Mouse (Mus musculus) embryonic facial prominence, embryonic 10.5 days (tissue): ENCODE measurements at regions not wholly inside any gene's neighbourhood (a gene's known extent, or its start where the extent isn't known, plus 50 kb on each side); places are given as distances from the start of the nearest gene placed in this dataset.

Experiments
- DNase-seq: peaks from one replicate; pipeline ENCODE4 v3.0.0-alpha.2; 2017; ENCODE audit warnings: low spot score
- H3K27ac ChIP-seq: fragments of 300-500 bp; sonication (generic); replicated peaks from 2 replicates; pipeline ENCODE4 v1.5.1; 2016; ENCODE audit warnings: mild to moderate bottlenecking
- H3K27me3 ChIP-seq: fragments of 300-500 bp; sonication (generic); replicated peaks from 2 replicates; pipeline ENCODE4 v1.6.1; 2016; ENCODE audit warnings: low read depth, mild to moderate bottlenecking; ENCODE audit not compliant: poor library complexity, severe bottlenecking
- H3K36me3 ChIP-seq: fragments of 300-500 bp; sonication (generic); replicated peaks from 2 replicates; pipeline ENCODE4 v1.6.1; 2016; ENCODE audit warnings: mild to moderate bottlenecking, moderate library complexity
- H3K4me1 ChIP-seq: fragments of 300-500 bp; sonication (generic); 2 replicates; pipeline ENCODE4 v1.6.1; 2016
- H3K4me3 ChIP-seq: fragments of 300-500 bp; sonication (generic); 2 replicates; pipeline ENCODE4 v1.5.1; 2016; ENCODE audit warnings: mild to moderate bottlenecking, moderate library complexity
- H3K9me3 ChIP-seq: fragments of 300-500 bp; sonication (generic); 2 replicates; pipeline ENCODE4 v1.6.1; 2016; ENCODE audit warnings: mild to moderate bottlenecking
- WGBS: fragments of 180-500 bp; shearing (Covaris S2); methylation state at CpG from one replicate; pipeline ENCODE4 v1.1.7; 2016; 5-methylcytosine and 5-hydroxymethylcytosine counted together

DNA sequence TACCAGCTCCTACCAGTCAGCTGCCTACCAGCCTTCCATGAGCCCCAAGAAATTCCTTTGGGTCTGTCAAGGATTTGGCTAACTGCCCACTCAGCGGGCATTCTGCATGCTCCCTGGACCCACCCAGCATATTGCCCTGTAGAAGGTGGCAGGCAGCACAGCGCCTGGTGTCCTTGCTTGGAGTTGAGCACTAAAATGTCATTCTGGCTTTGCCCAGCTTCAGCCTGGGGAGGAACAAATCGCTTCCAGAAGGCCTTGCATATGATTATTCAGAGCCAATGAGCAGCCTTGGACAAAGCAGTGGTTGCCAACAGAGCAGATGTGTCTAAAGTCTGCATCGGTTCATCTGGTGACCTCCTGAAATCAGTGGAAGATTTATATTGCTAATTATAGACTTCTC lies 103.8 kb downstream of the Olig3 start:
- Histone ChIP-seq H3K27me3 (peaks cover 56% of the 10 kb centered on the region), H3K4me3 (no peak overlapping the region), H3K27ac (no peak overlapping the region), H3K9me3 (no peaks in the 10 kb centered on the region), H3K36me3 (no peaks in the 10 kb centered on the region), H3K4me1 (0 out of 2 replicates have a peak, but pooled peaks cover 3% of the 10 kb centered on the region)
- WGBS = 76% methylated on average over 4 of the region's 4 CpGs
- DNase-seq = no peak

DNA sequence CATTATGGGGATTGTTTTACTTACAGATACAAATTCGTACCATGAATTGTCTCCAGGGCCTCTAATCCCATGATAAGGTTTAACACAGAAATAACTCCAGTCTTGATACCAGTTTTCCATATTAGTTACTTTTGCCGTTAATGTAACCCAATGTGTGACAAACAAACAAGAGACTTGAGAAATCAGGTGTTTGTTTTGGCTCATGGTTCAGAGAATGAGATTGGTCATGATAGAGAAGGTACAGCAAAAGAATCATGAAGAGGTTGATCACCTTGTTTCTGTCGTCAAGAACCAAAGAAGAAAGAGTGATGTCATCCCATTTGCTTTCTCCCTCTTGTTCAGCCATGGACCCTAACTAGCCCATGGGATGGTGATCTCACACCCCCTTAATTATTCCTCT lies 107.5 kb downstream of the Olig3 start:
- H3K27me3 ChIP-seq = peaks cover 50% of the 10 kb centered on the region
- H3K27ac ChIP-seq = no peak overlapping the region
- 87% methylated on average over 3 of the region's 3 CpGs for WGBS
- DNase-seq = no peak
- H3K4me1 ChIP-seq = no peaks in the 10 kb centered on the region
- H3K9me3 ChIP-seq = no peaks in the 10 kb centered on the region
- no peaks in the 10 kb centered on the region for H3K36me3 ChIP-seq
- no peak overlapping the region for H3K4me3 ChIP-seq

DNA sequence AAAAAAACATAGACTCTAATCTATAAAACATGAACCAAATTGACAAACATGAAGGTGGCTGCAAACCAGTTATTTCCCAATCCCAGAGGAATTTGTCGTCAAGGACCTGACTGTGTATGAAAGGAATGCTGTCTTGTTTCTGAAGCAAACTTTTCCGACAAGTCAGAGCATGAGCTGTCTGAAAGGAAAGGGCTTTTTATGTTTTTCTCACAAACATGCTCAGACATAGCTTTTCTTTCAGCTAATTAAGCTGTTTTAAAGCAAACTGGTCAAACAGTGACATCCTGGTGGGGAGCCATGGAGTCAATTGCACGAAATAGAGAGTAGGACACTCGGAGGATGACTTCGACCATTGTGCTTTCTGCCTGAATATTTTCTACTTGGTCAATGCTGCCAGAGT lies 108.2 kb downstream of the Olig3 start:
- 39% methylated on average over 5 of the region's 5 CpGs for WGBS
- Histone ChIP-seq H3K27me3 (peaks cover 52% of the 10 kb centered on the region), H3K27ac (no peak overlapping the region), H3K9me3 (no peaks in the 10 kb centered on the region), H3K4me3 (no peak overlapping the region), H3K36me3 (no peaks in the 10 kb centered on the region), H3K4me1 (no peaks in the 10 kb centered on the region)
- no peak for DNase-seq

DNA sequence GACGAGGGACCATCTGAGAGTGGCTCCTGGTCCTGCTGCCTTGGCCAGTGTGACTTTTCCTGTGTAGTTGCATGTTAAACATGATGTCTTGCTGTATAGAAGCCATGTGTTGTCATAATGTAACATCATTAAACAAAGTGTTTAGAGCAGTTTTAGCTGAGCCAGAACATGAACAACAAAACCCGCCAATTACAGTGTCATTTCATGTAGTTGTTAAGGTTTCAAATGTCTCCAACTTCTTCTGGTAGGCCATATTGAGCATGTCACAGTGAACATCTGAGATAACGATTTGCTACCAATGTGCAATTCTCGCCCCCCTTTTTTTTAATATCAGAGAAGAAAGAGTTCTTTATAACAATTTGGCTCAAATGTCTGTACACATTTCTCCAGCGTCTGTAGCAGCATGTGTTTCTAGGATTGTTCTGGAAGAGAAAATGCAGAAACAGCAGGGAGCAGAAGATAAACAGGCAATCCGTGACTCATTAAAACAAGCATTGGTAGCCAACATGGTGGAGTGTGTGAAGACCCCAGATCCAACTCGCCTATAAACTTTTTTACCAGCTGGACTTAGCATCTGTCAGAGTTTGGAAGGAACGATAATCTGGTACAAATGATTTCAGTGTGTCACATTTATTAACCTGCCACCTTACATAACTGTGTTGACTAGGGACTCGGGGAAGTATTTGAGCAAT lies 115.2 kb downstream of the Olig3 start:
- DNase-seq = no peak
- H3K36me3 ChIP-seq = no peaks in the 10 kb centered on the region
- H3K4me3 ChIP-seq = no peak overlapping the region
- H3K4me1 ChIP-seq = no peaks in the 10 kb centered on the region
- H3K9me3 ChIP-seq = no peaks in the 10 kb centered on the region
- H3K27me3 ChIP-seq = peaks cover 61% of the 10 kb centered on the region
- no peak overlapping the region for H3K27ac ChIP-seq
- 77% methylated on average over 9 of the region's 9 CpGs for WGBS

DNA sequence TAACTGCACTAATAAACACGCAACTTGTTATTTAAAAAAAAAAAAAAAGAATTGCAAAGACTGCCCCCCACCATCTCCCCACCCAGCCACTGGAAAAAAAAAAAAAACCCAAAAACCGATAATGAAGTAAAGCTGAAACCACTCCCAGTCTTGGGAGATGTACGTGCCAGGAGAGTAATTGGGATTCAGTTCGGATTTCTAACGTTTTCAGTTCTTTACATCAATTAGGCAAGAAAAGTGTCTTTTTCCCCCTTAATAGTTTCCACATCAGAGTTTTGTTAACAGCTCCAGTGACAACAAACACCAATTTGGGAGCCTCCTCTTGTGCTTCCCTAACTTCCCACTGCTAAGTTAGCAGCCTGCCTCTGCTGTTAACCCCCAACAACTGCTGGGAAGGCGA lies 115.7 kb downstream of the Olig3 start:
- H3K27ac ChIP-seq = no peak overlapping the region
- H3K27me3 ChIP-seq = peaks cover 56% of the 10 kb centered on the region
- DNase-seq = no peak
- H3K4me3 ChIP-seq = no peak overlapping the region
- no peaks in the 10 kb centered on the region for H3K36me3 ChIP-seq
- H3K9me3 ChIP-seq = no peaks in the 10 kb centered on the region
- no peaks in the 10 kb centered on the region for H3K4me1 ChIP-seq
- 47% methylated on average over 6 of the region's 6 CpGs for WGBS

DNA sequence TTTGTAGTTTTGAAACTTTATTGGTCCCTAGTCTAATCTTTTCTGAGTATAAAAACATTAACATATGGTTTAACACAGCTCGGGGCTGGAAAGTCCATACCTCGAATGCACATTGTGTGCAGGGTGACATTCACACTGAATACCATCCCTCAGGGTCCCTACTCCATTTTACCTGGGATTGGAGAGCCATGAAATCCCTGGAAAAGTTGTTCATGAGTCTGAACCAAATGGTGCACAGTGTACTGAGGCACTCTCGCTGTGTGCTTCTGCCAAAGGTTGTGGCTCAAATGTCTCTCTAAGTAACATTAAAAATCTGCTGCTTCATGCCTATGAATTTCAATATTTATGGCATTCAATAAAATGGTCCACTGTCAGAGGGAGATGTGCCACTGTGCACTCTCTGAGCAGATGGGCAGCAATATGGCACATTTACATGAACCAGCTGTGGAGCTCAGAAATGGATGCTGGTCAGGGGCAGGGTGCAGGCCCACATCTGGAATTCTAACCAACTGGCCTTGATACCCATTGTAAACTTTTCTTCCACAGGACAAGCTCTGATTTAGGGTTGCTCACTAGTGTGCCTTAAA lies 116.7 kb downstream of the Olig3 start:
- 81% methylated on average over 3 of the region's 3 CpGs for WGBS
- Histone ChIP-seq H3K4me1 (no peaks in the 10 kb centered on the region), H3K4me3 (no peak overlapping the region), H3K9me3 (no peaks in the 10 kb centered on the region), H3K27ac (no peak overlapping the region), H3K36me3 (no peaks in the 10 kb centered on the region), H3K27me3 (peaks cover 48% of the 10 kb centered on the region)
- DNase-seq = no peak

DNA sequence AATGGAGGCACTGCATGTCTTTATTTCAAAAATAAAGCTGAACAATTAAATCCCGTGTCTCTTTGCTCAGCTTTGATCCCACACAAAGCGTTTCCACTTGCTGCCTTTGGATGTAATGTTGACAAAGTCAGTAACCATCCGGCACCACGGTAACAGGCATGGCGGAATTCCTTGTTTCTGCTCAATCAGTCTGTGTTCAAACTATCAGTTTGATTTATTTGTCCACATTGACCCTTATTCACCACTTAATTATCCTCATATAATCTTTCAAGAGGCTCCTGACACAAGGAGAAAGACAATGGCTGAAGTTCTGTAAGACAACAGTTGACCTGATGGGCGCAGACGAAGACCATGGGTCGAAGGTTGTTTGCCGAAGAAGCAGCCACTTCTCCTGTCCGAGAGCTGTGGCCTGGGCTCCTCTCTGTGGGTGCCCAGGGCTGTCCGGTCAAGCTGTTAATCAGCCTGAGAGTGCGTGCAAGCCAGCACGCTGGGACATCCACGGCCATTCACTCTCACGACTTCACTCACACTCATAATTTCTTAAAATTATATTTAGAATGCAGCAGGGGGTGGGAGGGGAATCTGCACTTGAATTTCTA lies 106.1 kb upstream of the Ifngr1 start:
- H3K4me3 ChIP-seq = no peak overlapping the region
- no peak for DNase-seq
- 73% methylated on average over 15 of the region's 15 CpGs for WGBS
- peaks cover 50% of the 10 kb centered on the region for H3K27me3 ChIP-seq
- H3K4me1 ChIP-seq = no peaks in the 10 kb centered on the region
- H3K36me3 ChIP-seq = no peaks in the 10 kb centered on the region
- no peaks in the 10 kb centered on the region for H3K9me3 ChIP-seq
- no peak overlapping the region for H3K27ac ChIP-seq

DNA sequence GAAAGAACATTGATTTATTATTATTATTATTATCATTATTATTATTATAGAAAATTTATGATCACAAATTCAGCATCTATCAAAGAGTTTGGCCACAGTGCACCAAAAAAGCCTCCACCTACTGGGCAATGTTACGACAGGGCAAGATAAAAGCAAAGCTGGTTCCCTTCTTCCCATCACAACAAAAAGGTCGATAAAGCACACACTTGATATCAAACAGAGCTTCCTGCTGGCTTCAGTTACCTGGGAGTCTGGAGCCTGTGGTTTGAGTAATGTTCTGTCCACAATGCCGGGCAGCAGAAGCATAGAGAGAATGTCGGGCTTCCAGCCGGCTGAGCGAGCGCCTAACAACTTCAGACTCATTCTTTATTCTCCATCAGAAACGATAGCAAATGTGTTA lies 101.2 kb upstream of the Ifngr1 start:
- Histone ChIP-seq H3K4me3 (no peak overlapping the region), H3K9me3 (no peaks in the 10 kb centered on the region), H3K27me3 (peaks cover 53% of the 10 kb centered on the region), H3K36me3 (no peaks in the 10 kb centered on the region), H3K4me1 (no peaks in the 10 kb centered on the region; the same call in 1 of the 2 replicates), H3K27ac (no peak overlapping the region)
- WGBS = 60% methylated on average over 8 of the region's 8 CpGs
- no peak for DNase-seq

DNA sequence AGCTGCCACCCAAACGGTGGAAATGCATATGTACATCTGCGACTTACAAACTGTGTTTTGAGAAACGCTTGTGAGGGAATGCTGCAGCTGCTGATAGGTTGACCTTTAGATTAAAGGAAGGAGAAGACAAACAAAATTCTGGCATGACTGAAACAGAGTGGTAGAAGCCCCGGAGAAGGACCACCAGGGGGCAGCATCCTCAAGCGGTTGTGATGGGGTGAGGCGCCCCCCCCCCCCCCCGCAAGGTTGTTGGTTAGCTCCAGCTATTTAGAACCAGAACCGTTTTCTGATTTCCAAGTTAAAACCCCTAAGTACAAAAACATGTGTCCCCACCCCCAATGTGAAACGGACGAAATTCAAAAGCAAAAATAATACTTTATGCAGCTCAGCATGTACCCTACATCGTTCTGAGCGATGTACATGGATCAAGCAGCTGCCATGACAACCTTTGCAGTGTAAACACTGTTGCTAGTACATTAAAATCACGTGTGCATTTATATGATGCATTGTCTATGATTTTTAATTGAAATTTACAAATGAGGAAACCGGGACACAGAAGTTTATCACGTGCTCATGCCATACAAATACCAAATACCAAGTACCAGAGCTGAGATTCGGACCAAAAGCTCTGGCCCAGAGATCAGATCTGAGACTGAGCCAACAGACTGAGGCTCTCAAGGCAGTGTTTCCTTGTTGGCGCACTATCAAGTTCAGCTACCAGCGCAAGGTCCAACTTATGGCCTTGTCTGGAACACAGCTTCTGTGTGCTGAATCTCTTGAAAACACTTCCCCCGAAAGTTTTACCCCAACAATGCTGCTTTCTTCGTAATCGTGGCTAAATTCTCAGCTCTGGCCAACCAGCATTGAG lies 100.0 kb upstream of the Ifngr1 start:
- 64% methylated on average over 21 of the region's 21 CpGs for WGBS
- no peak overlapping the region for H3K4me3 ChIP-seq
- peak; percentile 51 for DNase-seq
- H3K27ac ChIP-seq = no peak overlapping the region
- no peaks in the 10 kb centered on the region for H3K9me3 ChIP-seq
- no peaks in the 10 kb centered on the region for H3K36me3 ChIP-seq
- no peaks in the 10 kb centered on the region; the same call in 1 of the 2 replicates for H3K4me1 ChIP-seq
- peaks cover 56% of the 10 kb centered on the region for H3K27me3 ChIP-seq

DNA sequence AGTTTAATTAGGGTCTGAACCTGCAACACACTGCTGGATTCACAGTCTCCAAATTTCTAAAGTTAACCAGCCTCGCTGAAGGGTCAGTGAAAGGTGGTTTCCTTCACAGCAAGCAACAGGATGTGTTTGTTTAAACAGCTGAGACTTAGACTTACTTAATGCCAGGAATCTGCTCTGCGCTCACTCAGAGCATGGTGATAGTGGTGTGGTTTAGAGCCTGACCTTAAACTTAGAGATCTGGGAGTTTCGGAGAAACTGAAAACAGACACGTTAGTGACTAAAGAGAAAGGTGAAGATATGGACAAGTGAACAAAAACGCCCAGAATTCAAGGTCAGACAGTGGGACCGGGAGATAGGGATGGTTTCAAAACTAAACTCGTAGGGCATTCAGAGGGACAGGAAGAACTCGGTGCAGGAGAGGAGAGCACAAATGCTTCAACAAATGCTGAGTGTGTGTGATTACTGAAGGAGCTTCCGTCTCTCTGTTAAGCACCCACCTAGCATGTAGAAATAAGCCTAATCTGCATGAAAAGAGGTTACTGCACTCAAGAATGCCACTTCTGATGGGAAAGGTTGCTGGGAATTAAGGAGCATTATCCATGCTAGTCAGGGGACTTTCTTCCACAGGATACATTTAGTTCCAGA lies 97.2 kb upstream of the Ifngr1 start:
- Histone ChIP-seq H3K27me3 (peaks cover 28% of the 10 kb centered on the region), H3K4me3 (no peak overlapping the region; the same call in 1 of the 2 replicates), H3K27ac (no peak overlapping the region), H3K9me3 (no peaks in the 10 kb centered on the region), H3K36me3 (no peaks in the 10 kb centered on the region), H3K4me1 (no peaks in the 10 kb centered on the region; the same call in 1 of the 2 replicates)
- no peak for DNase-seq
- WGBS = 21% methylated on average over 9 of the region's 9 CpGs

DNA sequence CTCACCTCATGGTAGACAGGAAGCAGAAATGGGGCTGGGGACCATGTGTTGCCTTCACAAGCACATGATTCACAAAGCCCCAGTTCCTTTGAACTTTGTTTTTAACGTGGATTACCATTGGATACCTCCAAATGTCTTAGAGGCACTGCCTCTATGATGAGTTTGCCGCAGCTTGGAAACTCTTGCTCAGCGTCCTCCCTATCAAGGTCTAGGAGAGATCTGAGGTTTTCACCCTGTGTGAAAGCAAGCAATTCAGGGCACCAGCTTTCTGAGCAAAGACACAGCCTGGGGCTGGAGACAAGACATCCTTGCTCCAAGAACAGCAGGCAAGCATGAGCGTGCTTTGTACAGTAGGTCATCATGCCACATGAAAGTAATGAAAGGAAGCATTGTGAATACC lies 93.6 kb upstream of the Ifngr1 start:
- WGBS = 78% methylated on average over 4 of the region's 4 CpGs

DNA sequence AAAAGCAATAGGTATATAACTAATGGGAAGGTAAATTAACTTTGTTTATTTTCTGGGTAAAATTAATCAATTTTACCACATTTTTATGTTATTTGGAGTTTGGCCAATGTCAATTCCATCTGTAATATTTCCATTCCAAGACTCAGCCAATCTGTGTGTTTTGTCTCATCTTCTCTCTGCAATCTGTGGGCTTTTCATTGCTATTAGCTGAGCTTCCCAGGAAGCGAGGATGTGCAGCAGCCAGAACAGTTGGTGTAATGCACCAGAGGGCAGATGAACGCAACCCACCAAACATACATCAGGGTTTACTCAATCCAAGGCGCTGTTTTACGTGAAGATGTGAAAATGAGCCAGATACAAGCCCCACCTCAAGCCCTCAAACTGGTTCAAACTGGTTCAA lies 88.9 kb upstream of the Ifngr1 start:
- 92% methylated on average over 4 of the region's 4 CpGs for WGBS

More for the DNA sequence above, 93.6 kb upstream of the Ifngr1 start:
- H3K9me3 ChIP-seq = no peaks in the 10 kb centered on the region
- no peaks in the 10 kb centered on the region for H3K36me3 ChIP-seq
- no peak for DNase-seq
- H3K27ac ChIP-seq = no peak overlapping the region
- no peak overlapping the region for H3K4me3 ChIP-seq
- H3K27me3 ChIP-seq = peaks cover 8% of the 10 kb centered on the region
- no peaks in the 10 kb centered on the region; the same call in 1 of the 2 replicates for H3K4me1 ChIP-seq

More for the DNA sequence above, 88.9 kb upstream of the Ifngr1 start:
- H3K36me3 ChIP-seq = no peaks in the 10 kb centered on the region
- H3K27me3 ChIP-seq = no peaks in the 10 kb centered on the region
- H3K4me3 ChIP-seq = no peak overlapping the region
- no peaks in the 10 kb centered on the region for H3K9me3 ChIP-seq
- H3K4me1 ChIP-seq = no peaks in the 10 kb centered on the region
- H3K27ac ChIP-seq = no peak overlapping the region
- no peak for DNase-seq
